Mouse (Mus musculus): ENCODE results near the gene Ifrd1. TPM values are rescaled to one million over a fixed set of nuclear protein-coding genes. Genes with fewer than 3 reads are reported as not detected.

Gene Ifrd1
- polyA plus RNA-seq, 1 experiment from 2014 or later, result 122 TPM

DNA sequence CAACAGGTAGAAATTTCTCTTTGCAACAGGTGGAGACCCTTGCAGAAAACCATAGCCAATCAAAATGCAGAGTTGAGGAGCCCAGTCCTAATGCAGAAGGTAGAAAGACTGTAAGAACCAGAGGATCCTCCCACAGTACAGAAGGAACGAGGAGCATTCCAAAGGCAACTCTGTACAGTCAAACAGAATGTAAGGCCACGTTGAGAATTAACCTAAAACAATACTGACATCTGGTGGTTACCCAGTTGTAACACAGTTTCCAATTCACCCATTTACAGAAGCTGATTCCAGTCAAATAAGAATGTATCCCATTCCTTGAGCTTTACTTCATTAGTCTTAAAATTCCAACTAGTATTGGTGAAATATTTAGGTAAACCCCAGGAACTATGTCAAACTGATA lies 83.7 kb downstream of the Ifrd1 start:
- Histone ChIP-seq H3K4me1 (replicated peaks; ENCODE audit: control insufficient read depth, insufficient read depth) (no peaks in the 10 kb centered on the region), H3K9ac (ENCODE audit: low read length) (no peak overlapping the region), H3K27me3 (ENCODE audit: control insufficient read depth, insufficient read depth, low read length) (no peaks in the 10 kb centered on the region; the same call in 1 of the 2 replicates), H3K4me3 (ENCODE audit: low read depth, low read length) (no peak overlapping the region), H3K27ac (replicated peaks) (no peak overlapping the region), H3K4me2 (replicated peaks; ENCODE audit: low read depth) (no peak overlapping the region), H3K9me3 (ENCODE audit: control insufficient read depth, low read length) (no peaks in the 10 kb centered on the region), H3K36me3 (ENCODE audit: control insufficient read depth, insufficient read depth, low read length) (no peaks in the 10 kb centered on the region)
- ATAC-seq (ENCODE audit: low FRiP score, low TSS enrichment), result 0 out of 2 replicates have a peak, but pooled peaks have one; percentile 38
- 1% methylated on average over 2 of the region's 2 CpGs for WGBS
- TF ChIP-seq EP300 (optimal IDR thresholded peaks at IDR 0.05) (no peak), CTCF (IDR thresholded peaks at IDR 0.05; ENCODE audit: low read depth) (peak; percentile 84)
- no peak for DNase-seq (ENCODE audit: low spot score)

DNA sequence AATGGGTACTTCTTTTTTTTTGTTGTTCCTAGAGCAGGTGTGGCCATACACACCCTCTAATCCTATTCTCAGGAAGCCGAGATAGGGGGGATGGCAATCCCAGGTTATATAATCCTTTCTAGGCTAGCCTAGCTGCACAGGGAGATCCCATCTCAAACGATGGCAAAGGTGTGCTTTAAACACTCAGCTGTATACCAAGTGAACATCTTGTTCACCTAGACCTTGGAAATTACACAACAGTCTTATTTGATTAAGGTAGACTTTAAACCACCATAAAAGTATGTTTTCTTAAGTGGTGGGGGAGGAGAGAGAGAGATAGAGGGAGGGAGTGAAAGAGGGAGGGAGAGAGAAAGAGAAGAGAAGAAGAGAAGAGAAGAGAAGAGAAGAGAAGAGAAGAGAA lies 87.5 kb downstream of the Ifrd1 start:
- Histone ChIP-seq H3K27me3 (ENCODE audit: control insufficient read depth, insufficient read depth, low read length) (no peaks in the 10 kb centered on the region), H3K9me3 (ENCODE audit: control insufficient read depth, low read length) (no peaks in the 10 kb centered on the region), H3K4me3 (ENCODE audit: low read depth, low read length) (no peak overlapping the region), H3K4me2 (replicated peaks; ENCODE audit: low read depth) (no peak overlapping the region), H3K27ac (replicated peaks) (no peak overlapping the region), H3K4me1 (replicated peaks; ENCODE audit: control insufficient read depth, insufficient read depth) (no peaks in the 10 kb centered on the region), H3K36me3 (ENCODE audit: control insufficient read depth, insufficient read depth, low read length) (no peaks in the 10 kb centered on the region), H3K9ac (ENCODE audit: low read length) (no peak overlapping the region)
- TF ChIP-seq CTCF (IDR thresholded peaks at IDR 0.05; ENCODE audit: low read depth) (no peak), EP300 (optimal IDR thresholded peaks at IDR 0.05) (no peak)
- DNase-seq (ENCODE audit: low spot score), result no peak
- ATAC-seq (ENCODE audit: low FRiP score, low TSS enrichment), result no peak
- WGBS, result 52% methylated on average over 2 of the region's 2 CpGs

DNA sequence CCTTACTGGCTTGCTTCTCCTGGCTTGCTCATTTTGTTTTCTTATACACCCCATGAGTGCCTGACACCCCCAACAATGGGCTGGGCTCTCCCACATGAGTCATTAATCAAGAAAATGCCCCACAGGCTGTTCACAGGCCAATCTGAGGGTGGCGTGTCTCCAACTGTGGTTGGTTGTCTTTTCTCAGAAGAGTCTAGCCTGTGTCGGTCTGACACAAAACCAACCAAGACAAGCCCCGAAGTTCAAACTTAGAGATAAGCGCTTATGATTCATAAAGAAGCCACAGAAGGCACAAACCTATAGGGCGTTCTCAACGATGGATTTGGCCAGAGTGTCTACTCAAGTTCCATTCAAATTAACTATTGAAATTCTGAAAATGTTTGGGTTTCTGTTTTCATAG lies 94.1 kb downstream of the Ifrd1 start:
- Histone ChIP-seq H3K4me1 (replicated peaks; ENCODE audit: control insufficient read depth, insufficient read depth) (no peaks in the 10 kb centered on the region), H3K9ac (ENCODE audit: low read length) (no peak overlapping the region), H3K4me3 (ENCODE audit: low read depth, low read length) (no peak overlapping the region), H3K4me2 (replicated peaks; ENCODE audit: low read depth) (no peak overlapping the region), H3K9me3 (ENCODE audit: control insufficient read depth, low read length) (no peaks in the 10 kb centered on the region), H3K36me3 (ENCODE audit: control insufficient read depth, insufficient read depth, low read length) (no peaks in the 10 kb centered on the region), H3K27me3 (ENCODE audit: control insufficient read depth, insufficient read depth, low read length) (no peaks in the 10 kb centered on the region), H3K27ac (replicated peaks) (no peak overlapping the region)
- ATAC-seq (ENCODE audit: low FRiP score, low TSS enrichment), result no peak
- no peak for TF ChIP-seq EP300 (optimal IDR thresholded peaks at IDR 0.05)
- no peak for TF ChIP-seq CTCF (IDR thresholded peaks at IDR 0.05; ENCODE audit: low read depth)
- WGBS, result 87% methylated on average over 6 of the region's 6 CpGs
- DNase-seq (ENCODE audit: low spot score), result no peak

GRCm38 (mm10) chr12:40152353-40153069 lies 95.8 kb downstream of the Ifrd1 start:
- no peak for ATAC-seq (ENCODE audit: low FRiP score, low TSS enrichment)
- no peak overlapping the region for H3K27ac ChIP-seq (replicated peaks)
- no peak overlapping the region for H3K9ac ChIP-seq (ENCODE audit: low read length)
- H3K27me3 ChIP-seq (ENCODE audit: control insufficient read depth, insufficient read depth, low read length), result no peaks in the 10 kb centered on the region
- H3K36me3 ChIP-seq (ENCODE audit: control insufficient read depth, insufficient read depth, low read length), result no peaks in the 10 kb centered on the region
- H3K9me3 ChIP-seq (ENCODE audit: control insufficient read depth, low read length), result no peaks in the 10 kb centered on the region
- no peak overlapping the region for H3K4me3 ChIP-seq (ENCODE audit: low read depth, low read length)
- 68% methylated on average over 8 of the region's 8 CpGs for WGBS
- no peak for DNase-seq (ENCODE audit: low spot score)
- TF ChIP-seq CTCF (IDR thresholded peaks at IDR 0.05; ENCODE audit: low read depth), result no peak
- TF ChIP-seq EP300 (optimal IDR thresholded peaks at IDR 0.05), result no peak
- H3K4me1 ChIP-seq (replicated peaks; ENCODE audit: control insufficient read depth, insufficient read depth), result no peaks in the 10 kb centered on the region
- H3K4me2 ChIP-seq (replicated peaks; ENCODE audit: low read depth), result no peak overlapping the region

MicroRNAs within 50 kb of the gene (microRNA counts, 519-probe panel; counts per million panel counts)
- microRNA mmu-miR-1938, result not detected

Small RNA genes within 50 kb of the gene (microRNA-seq; reads per million reads assigned to microRNA genes)
- not detected for gene Mir1938

Other genes with a start within 250 kb of the Ifrd1 start
- 38.3 and 38.5 TPM in 2 replicates for gene Arl4a, start 210.5 kb downstream of the Ifrd1 start, polyA plus RNA-seq (2015; fragmentation: Nextera tagmentation; extraction: Ambion mirVana)
- gene Scin, start 114.3 kb downstream of the Ifrd1 start, polyA plus RNA-seq (2015; fragmentation: Nextera tagmentation; extraction: Ambion mirVana), result 0.24 and 0.27 TPM in 2 replicates
- gene Lsmem1, start 49.0 kb downstream of the Ifrd1 start, polyA plus RNA-seq (2015; fragmentation: Nextera tagmentation; extraction: Ambion mirVana), result 0.11 TPM in 1 of 2 replicates, not detected in the other
- 21.3 and 21.7 TPM in 2 replicates for gene Zfp277, start 197.4 kb upstream of the Ifrd1 start, polyA plus RNA-seq (2015; fragmentation: Nextera tagmentation; extraction: Ambion mirVana)
- gene Dock4, start 197.4 kb upstream of the Ifrd1 start, polyA plus RNA-seq (2015; fragmentation: Nextera tagmentation; extraction: Ambion mirVana), result 3.1 and 3.3 TPM in 2 replicates